Mouse (Mus musculus): ENCODE results near the gene Trpm8. TPM values are rescaled to one million over a fixed set of nuclear protein-coding genes. Genes with fewer than 3 reads are reported as not detected.

The Trpm8 gene
- polyA plus RNA-seq, 1 experiment from 2014 or later: not detected

DNA sequence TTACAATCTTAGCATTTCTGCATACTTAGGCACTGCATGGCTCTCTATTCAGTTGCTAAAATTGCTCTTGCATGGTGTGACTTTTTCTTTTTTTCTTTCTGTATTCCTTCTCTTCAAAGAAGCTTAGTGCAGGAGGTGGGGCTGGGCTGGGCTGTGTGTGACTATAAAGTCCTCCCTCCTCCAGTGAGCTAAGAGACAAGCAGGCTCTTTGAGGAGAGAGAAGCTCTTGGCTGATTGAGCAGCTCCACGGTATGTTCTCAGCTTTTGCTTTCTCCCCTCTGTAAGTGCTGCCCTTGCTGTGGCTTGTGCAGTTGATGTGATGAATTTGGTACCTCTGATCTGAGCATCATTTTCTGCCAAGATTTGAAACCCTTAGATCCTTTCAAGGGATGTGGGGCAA is 29.1 kb downstream of the Trpm8 start:
- no peak for ATAC-seq (replicated peaks; ENCODE audit: low FRiP score, low read depth)
- Histone ChIP-seq H3K4me3 (replicated peaks; ENCODE audit: low read depth, low read length) (no peak overlapping the region), H3K36me3 (ENCODE audit: insufficient read depth, low read length) (no peaks in the 10 kb centered on the region), H3K9ac (ENCODE audit: low read depth, low read length) (no peak overlapping the region), H3K27ac (no peak overlapping the region), H3K4me2 (ENCODE audit: low read length) (no peak overlapping the region), H3K4me1 (replicated peaks; ENCODE audit: insufficient read depth, low read length) (no peaks in the 10 kb centered on the region), H3K27me3 (ENCODE audit: insufficient read depth, low read length) (no peaks in the 10 kb centered on the region), H3K9me3 (replicated peaks; ENCODE audit: low read length) (peaks cover 42% of the 10 kb centered on the region)
- 59% methylated on average over 1 of the region's 1 CpGs for WGBS
- DNase-seq (ENCODE audit: low spot score): peak; percentile 5
- no peak for TF ChIP-seq CTCF (IDR thresholded peaks at IDR 0.05; ENCODE audit: low read depth)

DNA sequence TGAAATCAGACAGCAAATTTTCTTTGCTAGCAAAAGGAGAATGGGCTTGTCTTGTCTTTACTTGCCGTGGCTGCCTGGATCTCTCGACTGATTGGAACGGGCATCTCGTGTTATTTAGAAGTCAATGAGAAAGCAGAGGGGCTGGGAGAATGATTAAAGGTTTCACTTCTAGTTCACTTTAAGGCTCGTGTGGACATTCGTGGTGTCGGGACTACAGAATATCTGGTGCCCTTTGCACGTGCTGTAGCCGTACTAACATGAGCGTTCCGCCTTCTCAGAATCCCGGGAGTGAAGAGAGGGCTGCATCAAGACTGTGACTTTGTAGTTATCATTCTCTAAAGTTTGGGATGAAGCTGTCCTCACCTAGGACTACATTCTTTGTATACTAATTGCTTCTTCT is 29.7 kb downstream of the Trpm8 start:
- Histone ChIP-seq H3K4me2 (ENCODE audit: low read length) (no peak overlapping the region), H3K4me3 (replicated peaks; ENCODE audit: low read depth, low read length) (no peak overlapping the region), H3K4me1 (replicated peaks; ENCODE audit: insufficient read depth, low read length) (no peaks in the 10 kb centered on the region), H3K36me3 (ENCODE audit: insufficient read depth, low read length) (no peaks in the 10 kb centered on the region), H3K27ac (no peak overlapping the region), H3K9me3 (replicated peaks; ENCODE audit: low read length) (peaks cover 39% of the 10 kb centered on the region), H3K27me3 (ENCODE audit: insufficient read depth, low read length) (no peaks in the 10 kb centered on the region), H3K9ac (ENCODE audit: low read depth, low read length) (no peak overlapping the region)
- WGBS: 67% methylated on average over 12 of the region's 12 CpGs
- DNase-seq (ENCODE audit: low spot score) (no peak), ATAC-seq (replicated peaks; ENCODE audit: low FRiP score, low read depth) (no peak)
- TF ChIP-seq CTCF (IDR thresholded peaks at IDR 0.05; ENCODE audit: low read depth): no peak

DNA sequence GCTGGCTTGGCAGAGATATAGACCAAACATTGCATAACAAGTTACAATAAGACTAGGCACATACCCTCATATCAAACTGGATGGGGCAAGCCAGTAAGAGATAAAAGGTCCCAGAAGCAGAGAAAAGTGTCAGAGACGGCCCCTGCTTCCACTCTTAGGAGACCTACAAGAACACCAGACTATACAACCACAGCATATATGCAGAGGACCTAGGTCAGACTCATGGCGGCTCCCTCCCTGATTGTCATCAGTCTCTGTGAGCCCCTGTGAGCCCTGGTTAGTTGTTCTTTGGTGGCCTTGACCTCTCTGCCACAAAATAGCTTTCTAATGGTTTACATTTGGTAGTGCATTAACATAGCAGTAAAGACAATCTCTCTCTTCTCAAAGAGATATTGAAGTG is 31.6 kb downstream of the Trpm8 start:
- H3K9me3 ChIP-seq (replicated peaks; ENCODE audit: low read length): peaks cover 30% of the 10 kb centered on the region
- no peak for ATAC-seq (replicated peaks; ENCODE audit: low FRiP score, low read depth)
- no peaks in the 10 kb centered on the region for H3K36me3 ChIP-seq (ENCODE audit: insufficient read depth, low read length)
- no peaks in the 10 kb centered on the region for H3K4me1 ChIP-seq (replicated peaks; ENCODE audit: insufficient read depth, low read length)
- DNase-seq (ENCODE audit: low spot score): peak; percentile 3
- H3K4me3 ChIP-seq (replicated peaks; ENCODE audit: low read depth, low read length): no peak overlapping the region
- H3K27ac ChIP-seq: no peak overlapping the region
- H3K27me3 ChIP-seq (ENCODE audit: insufficient read depth, low read length): no peaks in the 10 kb centered on the region
- H3K9ac ChIP-seq (ENCODE audit: low read depth, low read length): no peak overlapping the region
- TF ChIP-seq CTCF (IDR thresholded peaks at IDR 0.05; ENCODE audit: low read depth): no peak
- H3K4me2 ChIP-seq (ENCODE audit: low read length): no peak overlapping the region
- 55% methylated on average over 2 of the region's 2 CpGs for WGBS

DNA sequence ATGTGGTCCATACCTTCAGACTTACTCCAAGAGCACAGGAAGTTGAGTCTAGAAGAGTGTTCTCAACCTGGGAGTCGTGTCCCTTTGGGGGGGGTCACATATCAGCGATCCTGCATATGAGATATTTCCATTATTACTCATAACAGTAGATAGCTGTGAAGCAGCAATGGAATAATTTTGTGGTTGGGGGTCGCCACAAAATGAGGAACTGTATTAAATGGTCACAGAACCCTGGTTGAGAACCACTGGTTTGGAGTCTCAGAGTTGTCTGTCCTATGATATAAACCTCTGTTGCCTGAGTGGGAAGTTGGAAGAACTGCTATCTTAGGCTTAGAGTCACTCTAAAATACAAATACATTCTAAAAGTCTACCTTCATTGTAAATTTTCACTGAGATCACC is 32.4 kb downstream of the Trpm8 start:
- peaks cover 29% of the 10 kb centered on the region for H3K9me3 ChIP-seq (replicated peaks; ENCODE audit: low read length)
- no peak overlapping the region for H3K4me2 ChIP-seq (ENCODE audit: low read length)
- no peaks in the 10 kb centered on the region for H3K27me3 ChIP-seq (ENCODE audit: insufficient read depth, low read length)
- no peak for TF ChIP-seq CTCF (IDR thresholded peaks at IDR 0.05; ENCODE audit: low read depth)
- H3K27ac ChIP-seq: no peak overlapping the region
- DNase-seq (ENCODE audit: low spot score): no peak
- H3K36me3 ChIP-seq (ENCODE audit: insufficient read depth, low read length): no peaks in the 10 kb centered on the region
- H3K4me1 ChIP-seq (replicated peaks; ENCODE audit: insufficient read depth, low read length): no peaks in the 10 kb centered on the region
- 53% methylated on average over 3 of the region's 3 CpGs for WGBS
- ATAC-seq (replicated peaks; ENCODE audit: low FRiP score, low read depth): peak; percentile 42; the same call in 1 of the 2 replicates
- no peak overlapping the region for H3K4me3 ChIP-seq (replicated peaks; ENCODE audit: low read depth, low read length)
- no peak overlapping the region for H3K9ac ChIP-seq (ENCODE audit: low read depth, low read length)

DNA sequence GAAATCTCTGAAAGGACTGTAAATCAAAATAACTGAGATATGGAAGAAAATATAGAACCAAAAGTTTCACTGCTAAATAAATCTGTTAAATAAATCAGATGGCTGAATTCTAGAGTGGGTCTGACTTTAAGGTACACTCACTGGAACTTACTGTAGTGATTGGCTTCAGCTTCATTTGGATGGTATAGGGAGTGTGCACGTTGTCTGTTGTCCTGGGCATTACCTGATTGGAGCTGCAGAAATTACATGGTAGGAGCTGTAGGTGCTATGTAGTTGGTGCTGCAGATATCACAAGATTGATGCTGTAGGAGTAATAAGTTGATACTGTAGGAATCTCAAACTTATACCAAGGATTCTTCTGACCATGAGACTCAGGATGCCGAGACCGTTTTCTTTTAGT is 32.9 kb downstream of the Trpm8 start:
- H3K27ac ChIP-seq: no peak overlapping the region
- DNase-seq (ENCODE audit: low spot score): peak; percentile 13
- ATAC-seq (replicated peaks; ENCODE audit: low FRiP score, low read depth): 0 out of 2 replicates have a peak, but pooled peaks have one; percentile 31
- no peak overlapping the region for H3K4me3 ChIP-seq (replicated peaks; ENCODE audit: low read depth, low read length)
- WGBS: 65% methylated on average over 3 of the region's 3 CpGs
- no peak overlapping the region for H3K9ac ChIP-seq (ENCODE audit: low read depth, low read length)
- no peak for TF ChIP-seq CTCF (IDR thresholded peaks at IDR 0.05; ENCODE audit: low read depth)
- no peaks in the 10 kb centered on the region for H3K4me1 ChIP-seq (replicated peaks; ENCODE audit: insufficient read depth, low read length)
- H3K36me3 ChIP-seq (ENCODE audit: insufficient read depth, low read length): no peaks in the 10 kb centered on the region
- no peaks in the 10 kb centered on the region for H3K27me3 ChIP-seq (ENCODE audit: insufficient read depth, low read length)
- H3K9me3 ChIP-seq (replicated peaks; ENCODE audit: low read length): peaks cover 24% of the 10 kb centered on the region
- no peak overlapping the region for H3K4me2 ChIP-seq (ENCODE audit: low read length)

DNA sequence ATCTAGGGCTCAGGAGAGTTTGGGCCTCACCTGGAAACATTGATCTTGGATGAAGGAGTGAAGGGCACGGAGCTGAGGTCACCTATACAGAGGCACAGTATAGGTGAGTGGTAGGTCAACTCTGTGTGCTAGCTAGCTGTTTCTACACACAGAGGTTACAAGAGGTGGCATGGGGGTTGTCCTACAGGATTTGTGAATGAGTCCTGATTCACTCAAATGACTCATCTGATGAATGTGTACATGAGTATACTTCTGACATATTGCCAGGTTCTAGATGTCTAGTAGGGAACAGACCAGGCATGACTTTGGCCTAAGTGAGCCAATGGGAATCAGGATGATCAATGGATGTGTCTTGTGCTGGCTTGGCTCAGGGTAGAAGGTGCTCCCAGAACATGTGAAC is 39.8 kb downstream of the Trpm8 start:
- Histone ChIP-seq H3K9me3 (replicated peaks; ENCODE audit: low read length) (no peaks in the 10 kb centered on the region), H3K4me3 (replicated peaks; ENCODE audit: low read depth, low read length) (no peak overlapping the region), H3K27ac (no peak overlapping the region), H3K27me3 (ENCODE audit: insufficient read depth, low read length) (no peaks in the 10 kb centered on the region), H3K4me1 (replicated peaks; ENCODE audit: insufficient read depth, low read length) (no peaks in the 10 kb centered on the region), H3K9ac (ENCODE audit: low read depth, low read length) (no peak overlapping the region), H3K36me3 (ENCODE audit: insufficient read depth, low read length) (no peaks in the 10 kb centered on the region), H3K4me2 (ENCODE audit: low read length) (no peak overlapping the region)
- TF ChIP-seq CTCF (IDR thresholded peaks at IDR 0.05; ENCODE audit: low read depth): no peak
- 92% methylated on average over 1 of the region's 1 CpGs for WGBS
- ATAC-seq (replicated peaks; ENCODE audit: low FRiP score, low read depth) (no peak; the same call in 1 of the 2 replicates), DNase-seq (ENCODE audit: low spot score) (no peak)

DNA sequence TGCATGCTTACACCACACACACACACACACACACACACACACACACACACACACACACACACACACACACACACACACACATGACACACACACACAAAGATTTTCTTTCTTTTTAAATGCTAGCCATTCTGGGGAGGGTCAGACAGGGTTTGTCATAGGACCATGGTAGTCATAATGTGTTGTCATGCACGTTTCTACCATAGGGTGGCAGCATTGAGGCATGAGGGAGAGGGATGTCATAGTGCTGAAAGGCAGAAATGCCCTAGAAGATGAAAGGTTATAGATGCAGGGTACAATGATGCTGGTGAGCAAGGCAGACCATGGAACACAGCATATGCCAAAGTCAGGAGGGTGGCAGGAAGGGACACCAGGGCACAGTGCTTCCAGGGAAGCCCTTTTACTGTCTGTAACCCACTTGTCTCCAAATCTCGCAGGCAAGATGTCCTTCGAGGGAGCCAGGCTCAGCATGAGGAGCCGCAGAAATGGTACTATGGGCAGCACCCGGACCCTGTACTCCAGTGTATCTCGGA is 41.1 kb downstream of the Trpm8 start:
- no peaks in the 10 kb centered on the region for H3K4me1 ChIP-seq (replicated peaks; ENCODE audit: insufficient read depth, low read length)
- peak; percentile 60 for DNase-seq (ENCODE audit: low spot score)
- H3K4me3 ChIP-seq (replicated peaks; ENCODE audit: low read depth, low read length): no peak overlapping the region
- no peak overlapping the region for H3K27ac ChIP-seq
- H3K27me3 ChIP-seq (ENCODE audit: insufficient read depth, low read length): no peaks in the 10 kb centered on the region
- ATAC-seq (replicated peaks; ENCODE audit: low FRiP score, low read depth): no peak
- no peaks in the 10 kb centered on the region for H3K9me3 ChIP-seq (replicated peaks; ENCODE audit: low read length)
- no peaks in the 10 kb centered on the region for H3K36me3 ChIP-seq (ENCODE audit: insufficient read depth, low read length)
- no peak overlapping the region for H3K9ac ChIP-seq (ENCODE audit: low read depth, low read length)
- peak; percentile 79 for TF ChIP-seq CTCF (IDR thresholded peaks at IDR 0.05; ENCODE audit: low read depth)
- H3K4me2 ChIP-seq (ENCODE audit: low read length): no peak overlapping the region
- WGBS: 79% methylated on average over 6 of the region's 6 CpGs

All from kidney, postnatal 0 days (tissue).